Mouse (Mus musculus) liver, embryonic 15.5 days (tissue): ENCODE results near the gene Gsc2. TPM values are rescaled to one million over a fixed set of nuclear protein-coding genes. Genes with fewer than 3 reads are reported as not detected.

Source experiments
- polyA plus RNA-seq: library from polyadenylated mRNA; unstranded; fragments of >200 nt; fragmentation: Nextera tagmentation; extraction: Ambion mirVana; gene quantifications from 2 replicates; pipeline ENCODE4 v1.2.1, GENCODE M21; 2015

Gene Gsc2
- polyA plus RNA-seq, 1 experiment from 2014 or later, result not detected

Other genes starting within 250 kb of the Gsc2 start
- gene Med15, start 182.2 kb downstream of the Gsc2 start, polyA plus RNA-seq, result 15.9 and 17.1 TPM in 2 replicates
- 13.0 and 14.3 TPM in 2 replicates for gene Klhl22, start 155.4 kb downstream of the Gsc2 start, polyA plus RNA-seq
- gene Scarf2, start 117.8 kb downstream of the Gsc2 start, polyA plus RNA-seq, result 1.0 and 1.8 TPM in 2 replicates
- not detected in 2 replicates for gene B830017H08Rik, start 81.9 kb downstream of the Gsc2 start, polyA plus RNA-seq
- gene Car15, start 76.7 kb downstream of the Gsc2 start, polyA plus RNA-seq, result 0.55 and 0.89 TPM in 2 replicates
- 0.03 and 0.07 TPM in 2 replicates for gene Gm20518, start 23.4 kb downstream of the Gsc2 start, polyA plus RNA-seq
- gene Tssk1, start 20.8 kb downstream of the Gsc2 start, polyA plus RNA-seq, result not detected in 2 replicates
- gene Dgcr2, start 16.5 kb downstream of the Gsc2 start, polyA plus RNA-seq, result 18.3 and 22.0 TPM in 2 replicates
- not detected in 2 replicates for gene Tssk2, start 16.4 kb downstream of the Gsc2 start, polyA plus RNA-seq
- gene Ess2, start 3.7 kb downstream of the Gsc2 start, polyA plus RNA-seq, result 9.9 and 10.0 TPM in 2 replicates
- gene Slc25a1, start 13.2 kb upstream of the Gsc2 start, polyA plus RNA-seq, result 63.1 and 69.7 TPM in 2 replicates
- gene Vpreb2, start 65.4 kb upstream of the Gsc2 start, polyA plus RNA-seq, result 1.7 and 2.0 TPM in 2 replicates
- 22.1 and 22.3 TPM in 2 replicates for gene Dgcr6, start 137.8 kb upstream of the Gsc2 start, polyA plus RNA-seq
- gene Prodh, start 175.1 kb upstream of the Gsc2 start, polyA plus RNA-seq, result 2.5 and 2.6 TPM in 2 replicates
- 0.33 and 0.47 TPM in 2 replicates for gene Rtn4r, start 212.6 kb upstream of the Gsc2 start, polyA plus RNA-seq